Mouse (Mus musculus): ENCODE measurements around the gene Gm17359.

The Gm17359 gene

DNA sequence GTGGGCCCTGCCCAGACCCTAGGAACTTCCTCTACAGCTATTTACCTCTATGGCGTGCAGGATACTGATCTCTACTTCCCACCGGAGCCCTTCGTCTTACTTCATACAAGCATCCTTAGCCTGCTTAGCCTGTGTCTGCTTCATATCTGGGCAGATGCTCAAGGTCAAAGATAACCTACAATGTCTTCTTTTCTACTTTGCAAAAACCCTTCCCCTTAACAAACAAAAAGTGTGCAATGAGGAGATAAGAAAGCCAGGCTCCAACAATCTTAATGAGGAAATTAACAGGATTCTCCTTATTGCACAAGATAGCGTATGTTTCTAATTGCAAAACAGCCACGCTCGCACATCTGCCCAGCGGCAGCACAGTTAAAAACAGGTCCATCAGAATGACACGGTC is 141.9 kb downstream of the Gm17359 start:
- DNase-seq (ENCODE audit: low spot score): no peak

- no peak for DNase-seq (ENCODE audit: low spot score)
Observed at GRCm38 (mm10) chr3:79478880-79479279, 142.4 kb downstream of the Gm17359 start.

GRCm38 (mm10) chr3:79484286-79485063 is 148.0 kb downstream of the Gm17359 start:
- no peak for DNase-seq (ENCODE audit: low spot score)

DNA sequence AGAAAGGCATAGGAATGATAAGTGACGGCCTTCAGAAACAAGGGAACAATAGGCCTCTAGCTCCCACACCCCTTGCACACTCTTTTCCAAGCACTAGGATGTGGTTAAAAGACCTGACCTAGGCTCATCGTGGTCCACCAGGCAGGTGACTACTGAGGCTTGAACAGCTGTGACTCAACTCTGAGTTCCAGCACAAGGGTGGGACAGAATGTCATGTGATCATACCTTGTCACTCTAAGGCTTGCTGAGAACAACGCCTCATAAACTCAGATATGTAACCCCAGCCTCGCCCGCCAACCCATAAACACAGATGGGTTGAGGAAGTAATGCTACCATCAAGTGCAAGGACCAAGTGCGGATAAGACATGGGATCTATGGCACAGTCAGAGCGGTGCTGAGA is 151.6 kb downstream of the Gm17359 start:
- DNase-seq (ENCODE audit: low spot score): no peak

- DNase-seq (ENCODE audit: low spot score): no peak
Observed at GRCm38 (mm10) chr3:79490102-79490501, 153.6 kb downstream of the Gm17359 start.

GRCm38 (mm10) chr3:79491614-79492013 is 155.2 kb downstream of the Gm17359 start:
- no peak for DNase-seq (ENCODE audit: low spot score)

DNA sequence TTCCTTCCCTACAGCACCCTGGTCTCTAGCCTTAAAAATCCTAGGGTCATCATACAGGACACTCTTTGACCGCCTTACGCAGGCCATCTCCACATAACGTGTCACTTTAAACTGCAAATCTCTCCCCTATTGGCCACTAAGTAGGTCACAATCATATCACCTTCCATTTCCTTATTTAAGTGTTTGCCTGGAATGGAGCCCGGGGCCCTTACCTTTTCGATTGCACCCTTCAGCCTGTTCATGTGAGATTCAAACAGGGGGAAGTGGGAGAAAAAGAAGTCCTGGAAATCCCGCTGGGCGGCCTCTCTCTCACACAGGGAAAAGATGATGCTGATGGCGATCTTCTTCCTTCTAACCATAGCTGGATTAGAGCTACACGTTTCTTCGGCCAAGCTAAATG is 156.6 kb downstream of the Gm17359 start:
- DNase-seq (ENCODE audit: low spot score): no peak

- no peak for DNase-seq (ENCODE audit: low spot score)
Observed at GRCm38 (mm10) chr3:79494028-79494427, 157.6 kb downstream of the Gm17359 start.

- no peak for DNase-seq (ENCODE audit: low spot score)
Observed at GRCm38 (mm10) chr3:79495151-79495550, 158.7 kb downstream of the Gm17359 start.

GRCm38 (mm10) chr3:79496668-79497067 is 160.2 kb downstream of the Gm17359 start:
- DNase-seq (ENCODE audit: low spot score): no peak

GRCm38 (mm10) chr3:79500279-79500678 is 163.8 kb downstream of the Gm17359 start:
- DNase-seq (ENCODE audit: low spot score): no peak

DNA sequence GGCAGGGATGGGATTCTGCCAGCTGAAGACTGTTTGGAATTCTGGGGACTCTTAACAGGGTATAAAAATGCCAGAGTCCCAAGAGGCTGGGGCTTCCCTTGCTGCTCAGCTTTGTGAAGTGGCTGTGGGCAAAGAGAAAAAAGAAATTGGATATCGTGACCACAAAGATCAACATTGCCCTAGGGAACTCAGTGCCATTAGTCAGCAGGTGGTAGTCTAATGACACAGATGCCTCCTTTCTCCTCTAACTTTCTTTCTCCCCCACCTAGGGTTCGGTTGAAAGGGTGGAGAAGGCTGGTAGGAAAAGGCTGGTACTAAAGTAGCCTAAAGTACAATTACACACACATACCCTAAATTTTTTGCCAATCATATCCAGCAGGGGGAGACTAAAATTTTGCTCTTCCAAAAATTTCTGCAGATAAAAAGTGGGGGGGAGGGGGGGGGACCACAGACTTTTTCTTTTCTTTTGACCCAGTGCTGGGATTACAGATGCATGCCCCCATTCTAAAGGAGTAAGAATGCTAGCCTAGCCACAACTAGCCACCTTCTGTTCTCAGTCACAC is 164.8 kb downstream of the Gm17359 start:
- no peak for DNase-seq (ENCODE audit: low spot score)

Measured in ovary, postnatal 14 days (tissue).